Mouse (Mus musculus) myocyte (in vitro differentiated cells): Measurements from ENCODE around the gene Gm49354. TPM values are rescaled to one million over a fixed set of nuclear protein-coding genes. Genes with fewer than 3 reads are reported as not detected.

Source experiments
- H3K27me3 ChIP-seq: one replicate; pipeline ENCODE4 v1.6.1; 2011; ENCODE audit not compliant: control insufficient read depth, insufficient read depth, insufficient read length
- H3K36me3 ChIP-seq: one replicate; pipeline ENCODE4 v1.6.1; 2011; ENCODE audit not compliant: control insufficient read depth, insufficient read depth
- H3K4me2 ChIP-seq: one replicate; pipeline ENCODE4 v1.6.1; 2011; ENCODE audit warnings: low read depth, control low read depth
- H3K4me3 ChIP-seq: one replicate; pipeline ENCODE4 v1.5.1; 2011; ENCODE audit warnings: mild to moderate bottlenecking, control low read depth, moderate library complexity
- H3K79me2 ChIP-seq: one replicate; pipeline ENCODE4 v1.6.1; 2011; ENCODE audit not compliant: control insufficient read depth, insufficient read depth
- H3ac ChIP-seq: one replicate; pipeline ENCODE4 v1.6.1; 2011; ENCODE audit not compliant: control insufficient read depth, insufficient read length
- CEBPB ChIP-seq: IDR thresholded peaks from 2 replicates; pipeline ENCODE4 v1.6.1; 2011; ENCODE audit warnings: mild to moderate bottlenecking, moderate library complexity; ENCODE audit not compliant: poor library complexity, insufficient read depth, severe bottlenecking
- E2F4 ChIP-seq: IDR thresholded peaks from one replicate; pipeline ENCODE4 v1.6.1; 2011; ENCODE audit warnings: mild to moderate bottlenecking, control low read depth, moderate library complexity; ENCODE audit not compliant: insufficient read depth
- MAX ChIP-seq: IDR thresholded peaks from one replicate; pipeline ENCODE4 v1.6.1; 2011; ENCODE audit warnings: low read depth, mild to moderate bottlenecking, control low read depth
- MYOD1 ChIP-seq, 3 experiments: IDR thresholded peaks; one replicate each; pipeline ENCODE4 v1.6.1; 2011; ENCODE audit warnings: control low read depth in 2 of 3, low read depth in 2 of 3, mild to moderate bottlenecking in 2 of 3, moderate library complexity in 1 of 3; ENCODE audit not compliant: insufficient read length in 2 of 3, control insufficient read depth in 1 of 3
- MYOG ChIP-seq, 3 experiments: IDR thresholded peaks; one replicate each; pipeline ENCODE4 v1.6.1; 2011; ENCODE audit warnings: control low read depth in 2 of 3, low read depth in 2 of 3, mild to moderate bottlenecking in 2 of 3; ENCODE audit not compliant: insufficient read length in 2 of 3, control insufficient read depth in 1 of 3, insufficient read depth in 1 of 3
- POLR2A ChIP-seq: IDR thresholded peaks from one replicate; pipeline ENCODE4 v1.6.1; 2011; ENCODE audit warnings: low read depth, mild to moderate bottlenecking, control low read depth, moderate library complexity; ENCODE audit not compliant: insufficient read length
- POLR2AphosphoS2 ChIP-seq: IDR thresholded peaks from one replicate; pipeline ENCODE4 v1.6.1; 2011; ENCODE audit warnings: low read depth, control low read depth; ENCODE audit not compliant: insufficient read length
- REST ChIP-seq: IDR thresholded peaks from one replicate; pipeline ENCODE4 v1.6.1; 2011; ENCODE audit warnings: mild to moderate bottlenecking, control low read depth, moderate library complexity; ENCODE audit not compliant: insufficient read depth, insufficient read length
- SRF ChIP-seq: IDR thresholded peaks from one replicate; pipeline ENCODE4 v1.6.1; 2011; ENCODE audit warnings: low read depth; ENCODE audit not compliant: control insufficient read depth, insufficient read length
- TCF12 ChIP-seq: IDR thresholded peaks from one replicate; pipeline ENCODE4 v1.6.1; 2011; ENCODE audit warnings: mild to moderate bottlenecking, control low read depth; ENCODE audit not compliant: poor library complexity, insufficient read depth, severe bottlenecking
- TCF3 ChIP-seq: IDR thresholded peaks from one replicate; pipeline ENCODE4 v1.6.1; 2011; ENCODE audit warnings: low read depth, control low read depth; ENCODE audit not compliant: insufficient read length
- USF1 ChIP-seq: IDR thresholded peaks from one replicate; pipeline ENCODE4 v1.6.1; 2011; ENCODE audit warnings: low read depth, mild to moderate bottlenecking, control low read depth, moderate library complexity
- polyA plus RNA-seq: library from polyadenylated mRNA; unstranded; fragments of >200 nt; fragmentation: generic; extraction: Trizol; gene quantifications from one replicate; pipeline ENCODE4 v1.2.1, GENCODE M21; 2012; ENCODE audit warnings: missing spikeins

The Gm49354 gene
- polyA plus RNA-seq, 1 experiment, result not detected

DNA sequence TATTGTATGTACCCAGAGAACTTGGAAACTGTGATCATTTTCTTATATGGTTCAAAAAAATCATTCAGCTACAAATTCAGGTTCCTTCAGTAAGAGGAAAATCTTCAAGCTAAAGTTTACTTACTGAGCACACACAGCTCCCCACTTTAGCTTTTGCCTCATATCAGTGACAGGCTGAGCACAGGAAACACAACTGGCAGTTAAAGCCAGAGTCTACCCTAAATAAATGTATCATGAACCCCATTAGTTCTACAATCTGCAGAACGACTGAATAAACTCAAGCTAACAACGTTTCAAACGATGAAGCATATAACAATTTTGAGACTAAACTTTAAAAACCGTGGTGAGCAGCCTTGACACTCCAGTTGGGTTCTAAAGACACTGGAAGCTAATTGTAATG lies 35.3 kb upstream of the Gm49354 start:
- H3K4me3 ChIP-seq, result no peak overlapping the region
- TF ChIP-seq USF1, result no peak
- TF ChIP-seq MAX, result no peak
- no peak overlapping the region for H3ac ChIP-seq
- no peak overlapping the region for H3K4me2 ChIP-seq
- peaks cover 32% of the 10 kb centered on the region for H3K36me3 ChIP-seq
- peaks cover 48% of the 10 kb centered on the region for H3K79me2 ChIP-seq
- no peaks in the 10 kb centered on the region for H3K27me3 ChIP-seq

DNA sequence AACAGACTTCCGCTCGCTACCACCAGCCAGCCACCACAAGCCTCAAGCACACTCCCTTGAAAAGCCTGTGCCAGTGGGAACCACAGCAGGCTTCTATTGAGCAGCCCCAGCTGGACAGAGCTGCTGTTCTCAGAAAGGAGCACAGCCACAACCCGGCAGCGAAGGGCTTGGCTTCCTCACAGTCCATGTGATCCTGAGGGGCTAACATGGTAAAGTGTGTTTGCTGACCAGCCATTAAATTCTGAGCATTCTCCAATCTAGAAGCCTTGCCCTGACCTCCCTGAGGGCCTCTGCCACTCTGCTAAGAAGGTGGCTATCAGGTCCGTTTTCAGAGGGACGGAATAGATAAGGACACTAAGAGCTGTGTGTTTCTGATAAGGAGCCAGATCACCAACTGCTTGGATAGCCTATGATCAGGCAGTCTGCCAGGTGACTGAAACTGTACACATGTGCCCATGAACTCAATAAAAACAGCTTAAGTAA lies 32.1 kb upstream of the Gm49354 start:
- Histone ChIP-seq H3K4me3 (no peak overlapping the region), H3K36me3 (peaks cover 51% of the 10 kb centered on the region), H3ac (no peak overlapping the region), H3K27me3 (no peaks in the 10 kb centered on the region), H3K79me2 (peaks cover 17% of the 10 kb centered on the region), H3K4me2 (no peak overlapping the region)
- TF ChIP-seq MYOG (IDR thresholded peaks at IDR 0.05; ENCODE audit: control insufficient read depth in 1 of 3, insufficient read depth in 1 of 3, insufficient read length in 2 of 3, low read depth in 2 of 3), result no peak
- no peak for TF ChIP-seq TCF3

DNA sequence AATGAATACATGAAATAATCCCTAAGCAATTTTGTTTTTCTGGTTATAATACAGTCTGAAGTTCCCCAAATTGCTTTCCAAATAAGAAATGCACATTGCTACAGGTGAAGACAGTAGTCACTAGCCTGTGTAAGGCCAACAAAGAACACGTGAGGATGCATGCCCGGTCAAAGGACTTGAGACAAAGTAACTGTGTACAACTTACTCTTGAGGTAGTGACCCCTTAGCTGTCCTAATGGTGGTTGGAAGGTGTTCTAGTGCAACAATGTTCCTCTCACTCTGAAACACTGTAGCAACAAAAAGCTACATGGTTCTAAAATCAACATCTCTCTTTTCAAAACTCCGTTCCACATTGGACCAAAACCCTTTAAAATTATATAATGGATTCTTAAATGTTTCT lies 29.5 kb upstream of the Gm49354 start:
- Histone ChIP-seq H3K4me3 (no peak overlapping the region), H3ac (no peak overlapping the region), H3K79me2 (no peaks in the 10 kb centered on the region), H3K27me3 (no peaks in the 10 kb centered on the region), H3K36me3 (peaks cover 59% of the 10 kb centered on the region), H3K4me2 (no peak overlapping the region)
- TF ChIP-seq REST, result no peak
- no peak for TF ChIP-seq E2F4
- no peak for TF ChIP-seq MYOG (IDR thresholded peaks at IDR 0.05; ENCODE audit: control insufficient read depth in 1 of 3, insufficient read depth in 1 of 3, insufficient read length in 2 of 3, low read depth in 2 of 3)
- no peak for TF ChIP-seq USF1
- no peak for TF ChIP-seq SRF
- no peak for TF ChIP-seq POLR2A
- no peak for TF ChIP-seq MYOD1 (IDR thresholded peaks at IDR 0.05; ENCODE audit: control insufficient read depth in 1 of 3, insufficient read length in 2 of 3, low read depth in 2 of 3)
- TF ChIP-seq POLR2AphosphoS2, result no peak
- TF ChIP-seq MAX, result no peak
- TF ChIP-seq CEBPB, result no peak
- no peak for TF ChIP-seq TCF12
- TF ChIP-seq TCF3, result no peak

DNA sequence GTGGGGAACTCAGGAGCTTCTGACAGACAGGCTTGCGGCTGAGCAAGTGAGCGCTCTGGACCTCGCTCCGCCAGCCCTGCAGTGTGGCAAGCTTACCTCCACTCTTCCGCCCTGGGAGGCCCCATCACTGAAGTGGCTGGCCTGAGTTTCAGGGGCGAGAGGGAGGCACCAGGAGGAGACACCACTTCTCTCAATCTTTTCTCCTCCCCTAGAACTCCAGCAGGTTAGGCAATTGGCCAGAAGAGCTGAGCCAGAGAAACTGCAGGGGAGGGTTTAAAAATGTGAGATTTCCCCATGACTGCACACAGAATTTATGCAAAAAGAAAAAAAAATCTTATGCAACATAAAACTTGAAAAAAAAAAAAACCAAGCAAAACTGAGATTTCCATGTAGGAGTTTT lies 19.0 kb upstream of the Gm49354 start:
- Histone ChIP-seq H3K27me3 (no peaks in the 10 kb centered on the region), H3K4me2 (no peak overlapping the region), H3K36me3 (peaks cover 76% of the 10 kb centered on the region), H3K79me2 (no peaks in the 10 kb centered on the region), H3K4me3 (no peak overlapping the region), H3ac (no peak overlapping the region)
- no peak for TF ChIP-seq TCF3
- TF ChIP-seq CEBPB, result no peak
- TF ChIP-seq SRF, result no peak

DNA sequence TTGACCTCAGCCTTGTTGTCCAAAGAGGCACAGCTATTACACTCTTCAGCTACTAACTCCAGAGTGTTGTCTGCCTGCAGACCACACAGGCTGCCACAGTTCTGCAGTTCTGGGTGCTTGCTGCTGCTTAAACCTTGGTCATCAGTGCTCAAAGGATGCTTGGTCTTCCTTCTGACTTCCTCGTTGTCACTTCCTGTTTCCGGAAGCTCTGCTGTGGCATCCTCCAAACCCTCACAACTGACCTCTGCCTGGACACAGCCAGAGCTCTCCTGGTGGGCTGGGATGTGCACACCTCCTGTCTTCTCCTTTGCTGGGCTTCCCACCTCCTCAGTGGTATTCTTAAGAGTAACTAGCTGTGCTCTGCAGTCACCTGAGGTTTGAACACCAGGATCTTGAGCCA lies 18.0 kb upstream of the Gm49354 start:
- Histone ChIP-seq H3K79me2 (no peaks in the 10 kb centered on the region), H3K4me2 (no peak overlapping the region), H3K36me3 (peaks cover 68% of the 10 kb centered on the region), H3ac (no peak overlapping the region), H3K4me3 (no peak overlapping the region), H3K27me3 (no peaks in the 10 kb centered on the region)
- TF ChIP-seq REST (no peak), USF1 (no peak), POLR2A (no peak), MAX (no peak), POLR2AphosphoS2 (no peak), MYOD1 (IDR thresholded peaks at IDR 0.05; ENCODE audit: control insufficient read depth in 1 of 3, insufficient read length in 2 of 3, low read depth in 2 of 3) (no peak), CEBPB (no peak), TCF12 (no peak), MYOG (IDR thresholded peaks at IDR 0.05; ENCODE audit: control insufficient read depth in 1 of 3, insufficient read depth in 1 of 3, insufficient read length in 2 of 3, low read depth in 2 of 3) (no peak), TCF3 (no peak)

DNA sequence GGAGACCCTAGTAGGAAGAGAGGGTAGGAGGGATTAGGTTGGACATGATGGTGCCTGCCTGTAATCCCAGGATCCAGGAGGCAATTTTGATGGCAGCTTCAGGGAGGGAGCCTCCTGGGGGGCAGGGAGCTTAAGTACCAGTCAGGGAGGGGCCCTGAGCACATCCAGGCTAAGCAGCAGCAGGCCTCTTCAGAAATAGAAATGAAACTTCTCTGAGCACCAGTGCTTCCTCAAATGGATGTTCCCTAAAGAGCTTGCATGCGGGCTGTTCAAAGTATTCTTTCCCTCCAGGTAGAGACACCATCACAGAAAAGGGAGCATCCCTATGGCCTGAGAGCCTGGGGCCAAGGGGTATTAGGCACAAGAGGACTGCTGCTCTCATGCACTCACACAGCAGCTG lies 16.3 kb upstream of the Gm49354 start:
- TF ChIP-seq TCF12 (no peak), SRF (no peak), USF1 (no peak), MYOG (IDR thresholded peaks at IDR 0.05; ENCODE audit: control insufficient read depth in 1 of 3, insufficient read depth in 1 of 3, insufficient read length in 2 of 3, low read depth in 2 of 3) (no peak), POLR2AphosphoS2 (no peak), CEBPB (no peak), MAX (no peak), MYOD1 (IDR thresholded peaks at IDR 0.05; ENCODE audit: control insufficient read depth in 1 of 3, insufficient read length in 2 of 3, low read depth in 2 of 3) (no peak), TCF3 (no peak), E2F4 (no peak), POLR2A (no peak), REST (no peak)
- H3ac ChIP-seq, result no peak overlapping the region
- H3K36me3 ChIP-seq, result peaks cover 62% of the 10 kb centered on the region
- H3K79me2 ChIP-seq, result no peaks in the 10 kb centered on the region
- H3K4me3 ChIP-seq, result no peak overlapping the region
- H3K4me2 ChIP-seq, result no peak overlapping the region
- no peaks in the 10 kb centered on the region for H3K27me3 ChIP-seq
